Mouse (Mus musculus): ENCODE measurements at regions not wholly inside any gene's neighbourhood (a gene's known extent, or its start where the extent isn't known, plus 50 kb on each side); places are given as distances from the start of the nearest gene placed in this dataset.

DNA sequence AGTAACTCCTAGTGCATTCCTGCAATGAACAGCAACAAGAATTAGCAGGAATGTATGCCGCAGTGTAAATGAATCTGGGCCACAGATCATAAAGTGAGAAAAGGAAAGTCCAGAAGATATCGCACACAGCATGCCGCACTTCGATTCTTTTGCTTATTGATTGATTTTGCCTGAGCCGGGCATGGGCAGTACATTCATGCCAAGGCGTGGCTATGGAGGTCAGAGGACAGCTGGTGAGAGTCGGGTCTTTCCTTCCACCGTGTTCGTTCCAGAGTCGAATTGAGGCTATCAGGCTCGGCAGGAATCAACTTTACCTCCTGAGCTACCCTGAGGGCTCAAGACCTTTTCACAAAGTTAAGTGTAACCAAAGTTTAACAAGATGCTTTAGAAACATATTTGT lies 372.3 kb upstream of the Jarid2 start:
- CTCF ChIA-PET, result no interaction called here
- POLR2A ChIA-PET, result interaction anchor here in 2 of 4 experiments (0.6 to 1.3 kb wide), 3 partner anchors 13 to 184 kb away, joined by 5 to 24 read pairs (median 5); no protein-coding TSS in a partner anchor

DNA sequence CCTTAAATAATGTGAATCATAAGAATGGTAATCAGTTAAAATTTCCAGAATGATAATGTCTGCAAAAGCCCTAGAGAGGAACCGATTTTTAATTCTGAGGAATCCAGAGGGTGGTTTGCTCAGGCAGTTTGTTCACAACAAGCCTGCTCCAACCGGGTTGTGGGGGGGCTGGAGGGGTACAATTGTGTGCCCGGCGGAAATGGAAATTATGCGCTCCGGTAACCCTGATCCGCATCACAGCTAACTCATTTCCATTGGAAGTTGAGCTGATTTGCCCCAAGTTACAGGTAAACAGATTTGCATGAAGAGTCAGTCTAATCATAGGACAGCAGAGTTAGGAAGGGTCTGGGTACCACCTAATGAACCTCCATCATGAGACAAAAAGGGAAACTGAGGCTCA lies 369.9 kb upstream of the Jarid2 start:
- POLR2A ChIA-PET, result interaction anchor here in 1 of 4 experiments (2.1 kb wide), 1 partner anchor 12 kb away, joined by 7 read pairs; no protein-coding TSS in a partner anchor
- CTCF ChIA-PET, result no interaction called here

GRCm38 (mm10) chr13:44360016-44360415 lies 369.3 kb upstream of the Jarid2 start:
- ChIA-PET CTCF (interaction anchor here in 1 of 4 experiments (0.6 to 0.7 kb wide), 2 partner anchors 503 to 789 kb away, joined by 3 to 4 read pairs; no protein-coding TSS in a partner anchor), POLR2A (interaction anchor here in 1 of 4 experiments (0.7 to 2.1 kb wide), 2 partner anchors 12 to 313 kb away, joined by 4 to 7 read pairs; no protein-coding TSS in a partner anchor)

DNA sequence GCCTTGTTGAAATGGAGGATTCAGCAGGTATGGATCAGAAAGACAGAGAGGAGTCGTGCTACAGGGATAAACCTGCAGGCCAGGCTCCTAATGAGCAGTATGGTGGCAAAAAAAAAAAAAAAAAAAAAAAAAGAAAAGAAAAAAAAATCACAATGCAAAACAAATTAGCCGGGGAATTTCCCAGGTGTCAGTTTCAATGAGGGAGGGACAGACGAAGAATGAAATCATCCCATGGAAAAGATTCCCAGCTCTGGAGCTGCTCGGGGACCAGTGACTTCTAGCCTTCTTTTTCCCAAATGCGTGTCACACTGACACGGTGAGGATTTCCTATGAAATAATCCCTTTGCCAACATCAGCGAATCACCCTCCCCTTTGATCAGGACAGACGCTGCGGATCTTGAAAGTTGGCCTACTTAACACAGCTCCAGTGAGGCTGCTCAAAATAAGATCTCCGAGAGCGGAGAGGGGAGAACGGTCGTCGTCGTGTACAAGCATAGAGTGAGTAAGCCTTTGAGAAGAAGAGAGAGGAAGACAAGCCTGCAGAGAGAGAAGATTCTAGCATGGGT lies 368.5 kb upstream of the Jarid2 start:
- ChIA-PET CTCF (interaction anchor here in 1 of 4 experiments (0.7 kb wide), 1 partner anchor 908 kb away, joined by 13 read pairs; no protein-coding TSS in a partner anchor), POLR2A (interaction anchor here in 1 of 4 experiments (0.7 kb wide), 2 partner anchors 393 to 862 kb away, joined by 3 read pairs; no protein-coding TSS in a partner anchor)

DNA sequence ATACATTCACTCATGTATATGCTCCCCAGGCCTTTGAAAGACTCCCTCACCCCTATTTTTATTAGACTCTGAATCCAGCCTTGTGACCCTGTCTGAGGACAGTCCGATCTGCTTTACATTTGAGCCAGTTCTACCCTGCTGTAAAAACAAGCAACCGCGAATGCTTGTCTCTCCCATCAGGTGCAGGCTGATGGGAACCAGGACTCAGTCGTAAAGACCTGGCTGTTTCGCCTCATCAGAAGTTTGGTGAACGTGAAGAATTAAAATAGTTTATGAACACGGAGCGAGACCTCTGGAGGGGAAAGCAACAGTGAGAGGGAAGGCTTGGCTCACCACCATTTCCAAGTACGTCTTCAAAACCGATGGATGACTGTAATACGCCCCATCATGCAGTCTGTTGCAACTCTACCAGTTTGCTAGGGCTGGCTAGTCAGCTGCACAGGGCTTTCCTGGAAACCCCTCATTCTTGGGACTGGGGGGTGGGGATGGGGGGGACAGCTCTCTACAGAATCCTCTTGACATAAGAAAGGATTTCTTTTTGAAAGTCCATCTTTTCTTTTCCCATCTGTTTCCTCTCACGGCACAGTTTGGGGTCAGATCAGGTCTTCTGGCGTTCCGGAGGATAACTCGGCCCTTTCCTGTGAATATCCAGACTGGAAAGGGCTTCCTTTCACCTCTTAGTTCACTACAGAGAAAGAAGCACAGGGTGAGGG lies 366.8 kb upstream of the Jarid2 start:
- ChIA-PET CTCF (no interaction called here), POLR2A (interaction anchor here in 3 of 4 experiments (0.6 to 0.9 kb wide), 3 partner anchors 30 to 621 kb away, joined by 3 read pairs; no protein-coding TSS in a partner anchor)

- POLR2A ChIA-PET, result interaction anchor here in 3 of 4 experiments (0.6 to 1.7 kb wide), 5 partner anchors 31 to 201 kb away, joined by 3 to 8 read pairs (median 4); no protein-coding TSS in a partner anchor
- CTCF ChIA-PET, result no interaction called here
These were observed 366.3 kb upstream of the Jarid2 start for GRCm38 (mm10) chr13:44363016-44363415.

DNA sequence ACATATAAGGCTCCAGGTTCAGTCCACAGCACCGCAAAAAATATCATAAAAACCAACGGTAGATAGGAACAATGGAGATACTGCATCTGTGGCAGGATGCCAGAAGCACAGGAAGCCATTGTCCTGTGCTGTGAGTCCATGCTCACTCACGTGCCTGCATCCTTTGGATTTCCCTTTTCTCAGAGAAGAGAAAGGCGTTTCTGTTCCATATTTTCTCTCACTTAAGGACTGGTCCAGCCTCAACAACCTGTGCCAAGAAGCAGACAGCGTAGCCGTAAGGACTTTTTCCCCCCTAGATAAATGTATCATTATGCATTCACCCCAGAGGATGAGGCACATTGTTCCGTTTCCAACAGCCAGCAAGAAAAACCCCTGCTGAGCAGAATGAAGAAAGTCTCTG lies 360.0 kb upstream of the Jarid2 start:
- ChIA-PET POLR2A (interaction anchor here in 1 of 4 experiments (0.8 kb wide), 1 partner anchor 20 kb away, joined by 3 read pairs; no protein-coding TSS in a partner anchor), CTCF (interaction anchor here in 2 of 4 experiments (0.6 kb wide), 2 partner anchors 30 to 564 kb away, joined by 3 read pairs; no protein-coding TSS in a partner anchor)

DNA sequence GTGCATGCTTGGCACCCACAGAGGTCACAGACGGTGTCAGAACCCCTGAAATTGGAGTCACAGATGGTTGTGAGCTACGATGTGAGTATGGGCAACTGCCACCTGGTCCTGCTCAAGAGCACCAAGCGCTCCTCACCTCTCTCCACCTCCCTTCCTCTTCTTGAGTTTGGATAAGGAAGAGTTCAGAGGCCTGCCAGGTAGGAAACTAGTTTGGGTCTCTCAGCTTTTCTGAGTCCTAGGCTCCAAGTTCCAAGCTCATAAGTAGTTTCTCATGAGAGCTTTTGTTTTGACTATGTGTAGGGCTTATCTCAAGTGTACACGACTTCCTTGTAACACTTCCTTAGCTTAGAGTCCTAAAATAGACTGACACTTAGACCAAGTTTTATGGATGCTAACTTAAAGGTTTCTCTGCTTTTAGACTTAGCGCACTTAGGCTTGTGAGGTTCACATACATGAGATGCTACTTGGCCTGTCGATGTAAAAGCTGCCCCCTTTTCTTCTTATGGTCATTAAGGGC lies 356.9 kb upstream of the Jarid2 start:
- ChIA-PET CTCF (no interaction called here), POLR2A (interaction anchor here in 1 of 4 experiments (0.9 to 1.3 kb wide), 3 partner anchors 15 to 25 kb away, joined by 3 read pairs; no protein-coding TSS in a partner anchor)

GRCm38 (mm10) chr13:44375476-44376159 lies 353.7 kb upstream of the Jarid2 start:
- CTCF ChIA-PET, result interaction anchor here in 1 of 4 experiments (1.6 kb wide), 1 partner anchor 14 kb away, joined by 3 read pairs; no protein-coding TSS in a partner anchor
- POLR2A ChIA-PET, result interaction anchor here in 2 of 4 experiments (0.8 to 1.2 kb wide), 3 partner anchors 9 to 1014 kb away, joined by 4 read pairs; partner anchors contain the start of gene Mylip (in 1 of the 2)

GRCm38 (mm10) chr13:44376160-44376488 lies 353.1 kb upstream of the Jarid2 start:
- CTCF ChIA-PET, result interaction anchor here in 1 of 4 experiments (1.6 kb wide), 1 partner anchor 13 kb away, joined by 3 read pairs; no protein-coding TSS in a partner anchor

GRCm38 (mm10) chr13:44381721-44382450 lies 347.4 kb upstream of the Jarid2 start:
- CTCF ChIA-PET, result interaction anchor here in 2 of 4 experiments (0.6 to 0.8 kb wide), 2 partner anchors 77 to 118 kb away, joined by 4 read pairs; no protein-coding TSS in a partner anchor
- POLR2A ChIA-PET, result interaction anchor here in 2 of 4 experiments (0.6 to 1.3 kb wide), 4 partner anchors 27 to 1393 kb away, joined by 3 to 4 read pairs (median 3); no protein-coding TSS in a partner anchor

More at GRCm38 (mm10) chr13:44376160-44376488, 353.1 kb upstream of the Jarid2 start:
- POLR2A ChIA-PET, result interaction anchor here in 1 of 4 experiments (0.6 kb wide), 1 partner anchor 170 kb away, joined by 4 read pairs; no protein-coding TSS in a partner anchor

DNA sequence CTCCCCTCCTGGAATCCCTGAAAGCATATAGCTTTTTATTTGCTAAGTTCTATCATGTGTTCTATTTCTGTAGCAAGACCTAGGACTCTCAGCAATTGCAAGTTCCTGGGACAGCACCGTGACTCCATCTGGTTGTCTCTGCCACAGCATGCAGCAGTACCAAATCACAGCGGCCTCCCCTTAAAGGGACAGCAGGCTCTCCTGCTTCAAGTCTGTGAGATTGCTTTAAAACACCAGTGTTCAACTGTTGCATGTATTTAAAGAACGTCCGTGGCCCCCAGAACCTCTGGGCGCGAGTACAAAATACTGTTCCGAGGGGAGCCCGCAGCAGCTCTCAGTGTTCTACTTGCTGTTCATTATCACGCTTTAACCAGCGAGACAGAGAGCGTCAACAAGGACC lies 346.0 kb upstream of the Jarid2 start:
- POLR2A ChIA-PET, result interaction anchor here in 3 of 4 experiments (0.5 to 0.7 kb wide), 4 partner anchors 10 to 56 kb away, joined by 3 to 4 read pairs (median 3); no protein-coding TSS in a partner anchor
- CTCF ChIA-PET, result no interaction called here

DNA sequence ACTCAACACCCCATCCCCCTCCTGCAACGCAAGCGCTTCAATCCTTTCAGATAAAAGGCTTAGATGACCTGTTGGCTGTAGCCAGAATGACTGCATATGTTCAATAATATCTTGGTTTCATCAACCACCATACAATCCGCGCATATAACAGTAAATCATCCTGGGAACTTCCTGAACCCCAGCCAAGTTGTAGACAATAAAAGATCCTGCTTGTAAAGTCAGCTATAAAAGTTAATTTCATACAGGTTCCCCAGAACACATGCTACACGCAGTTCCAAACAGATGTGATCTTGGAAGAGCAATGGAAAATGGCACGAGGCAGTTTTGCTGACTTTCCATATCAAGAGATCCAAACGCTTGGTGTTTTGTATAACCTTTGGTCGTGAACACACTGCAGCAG lies 342.5 kb upstream of the Jarid2 start:
- CTCF ChIA-PET, result no interaction called here
- POLR2A ChIA-PET, result interaction anchor here in 1 of 4 experiments (0.6 to 1.3 kb wide), 2 partner anchors 17 to 97 kb away, joined by 3 read pairs; no protein-coding TSS in a partner anchor

DNA sequence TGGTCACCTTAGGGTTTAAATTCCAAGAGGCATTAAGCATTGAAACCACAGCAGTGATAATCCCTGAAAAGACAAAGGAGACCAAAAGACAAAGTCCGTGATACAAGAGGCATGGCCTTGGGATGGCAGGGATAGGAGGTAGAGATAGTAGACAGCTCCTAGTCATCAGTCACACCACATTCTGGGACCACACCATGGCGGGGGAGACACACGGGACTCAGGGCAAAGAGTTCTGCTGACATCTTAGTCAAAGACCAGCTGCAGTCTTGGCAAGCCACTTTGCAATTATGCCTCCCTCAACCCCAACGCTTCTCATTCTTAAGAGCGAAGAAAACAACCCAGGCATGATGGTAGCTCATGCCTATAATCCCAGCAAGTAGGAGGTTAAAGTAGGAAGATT lies 339.6 kb upstream of the Jarid2 start:
- POLR2A ChIA-PET, result interaction anchor here in 2 of 4 experiments (0.6 to 0.9 kb wide), 3 partner anchors 21 to 914 kb away, joined by 3 to 4 read pairs (median 3); no protein-coding TSS in a partner anchor
- CTCF ChIA-PET, result interaction anchor here in 2 of 4 experiments (0.6 to 1.0 kb wide), 3 partner anchors 11 to 546 kb away, joined by 3 to 5 read pairs (median 4); no protein-coding TSS in a partner anchor

DNA sequence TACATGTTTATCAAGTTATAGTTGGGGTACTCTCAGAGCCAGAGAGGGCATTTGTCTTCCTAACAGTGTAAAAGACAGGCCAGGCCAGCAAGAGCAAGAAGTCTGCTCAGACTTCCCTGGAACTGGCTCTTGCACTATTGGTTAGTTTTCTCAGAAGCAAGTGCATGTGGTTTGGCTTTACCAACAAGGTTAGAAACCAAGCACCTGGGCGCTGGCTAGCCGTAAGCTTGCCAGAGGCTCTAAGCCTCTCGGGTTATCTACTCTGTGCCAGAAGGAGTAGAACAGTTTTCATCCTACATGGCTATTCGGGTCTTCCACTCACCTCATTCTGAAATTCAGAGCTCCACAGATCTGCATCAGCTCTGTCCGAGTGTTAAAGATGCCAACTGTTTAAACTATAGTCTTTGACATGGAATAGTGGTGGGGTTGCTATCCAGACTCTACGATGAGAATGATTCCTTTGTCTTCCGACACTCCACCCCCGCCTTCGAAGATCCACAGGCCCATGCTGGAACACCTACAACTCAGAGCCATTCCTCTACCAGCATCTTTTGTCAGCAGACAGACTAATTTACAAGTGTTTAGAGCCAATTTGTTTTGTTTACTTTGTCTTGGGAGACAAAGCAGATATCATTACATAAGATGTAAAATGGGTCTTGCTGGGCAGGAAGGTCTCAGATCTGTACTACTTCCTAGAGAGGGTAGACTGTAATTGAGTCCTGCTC lies 338.4 kb upstream of the Jarid2 start:
- POLR2A ChIA-PET, result interaction anchor here in 1 of 4 experiments (0.6 to 0.9 kb wide), 2 partner anchors 14 to 912 kb away, joined by 3 to 4 read pairs; no protein-coding TSS in a partner anchor
- CTCF ChIA-PET, result interaction anchor here in 1 of 4 experiments (0.6 kb wide), 1 partner anchor 547 kb away, joined by 5 read pairs; no protein-coding TSS in a partner anchor

DNA sequence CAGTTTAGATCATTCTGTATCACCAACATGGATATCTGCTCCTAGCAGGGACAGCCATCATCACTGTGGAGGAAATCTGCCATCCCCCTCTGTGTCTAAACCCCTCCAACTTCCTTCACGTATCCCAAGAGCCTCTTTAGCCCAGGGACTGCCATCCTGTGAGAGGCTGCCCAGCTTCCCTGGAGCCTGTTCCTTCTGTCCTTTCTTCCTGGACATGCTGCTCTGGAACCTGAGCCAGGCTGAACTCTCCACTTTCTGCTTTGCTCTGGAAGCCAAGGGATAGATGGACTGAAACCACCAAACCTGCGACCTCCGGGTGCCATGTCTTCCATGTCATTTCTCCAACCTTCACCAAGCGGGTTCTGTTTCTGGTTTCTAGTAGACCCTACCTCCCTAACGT lies 335.3 kb upstream of the Jarid2 start:
- CTCF ChIA-PET, result interaction anchor here in 1 of 4 experiments (0.8 kb wide), 1 partner anchor 116 kb away, joined by 10 read pairs; no protein-coding TSS in a partner anchor
- POLR2A ChIA-PET, result interaction anchor here in 3 of 4 experiments (0.5 to 1.3 kb wide), 4 partner anchors 9 to 284 kb away, joined by 3 to 4 read pairs (median 4); no protein-coding TSS in a partner anchor
